Mouse (Mus musculus): ENCODE results near the gene Dner.

GRCm38 (mm10) chr1:84402154-84402553 is 293.9 kb downstream of the Dner start:
- TF ChIP-seq GATA1 (IDR thresholded peaks at IDR 0.05; ENCODE audit: borderline replicate concordance, low read length), result no peak
- TF ChIP-seq FLI1 (IDR thresholded peaks at IDR 0.05; ENCODE audit: low read length), result no peak

Measured in megakaryocyte, embryonic 14.5 days (primary cell).